Mouse (Mus musculus): ENCODE measurements around the gene Fam118a. TPM values are rescaled to one million over a fixed set of nuclear protein-coding genes. Genes with fewer than 3 reads are reported as not detected.
"Not testable (repeated sequence)": the region's sequence is repeated elsewhere in the genome, so short reads cannot be mapped to it uniquely, and the experiment has no call there.

Fam118a gene
- 1 to 10 TPM; 8.2 to 9.8 TPM for total RNA-seq (2021)
- long read RNA-seq, experiment 1, transcript Fam118a-201 (9 exons, 2,518 nt): major isoform, 15 of 17 reads
- long read RNA-seq, experiment 1, partial matches to known transcripts: 0 of 17 reads
- long read RNA-seq, experiment 1, other reads (novel, unspliced or antisense): 2 of 17 reads
- long read RNA-seq, experiment 2, transcript Fam118a-201 (9 exons, 2,518 nt): major isoform, 39 of 53 reads
- long read RNA-seq, experiment 2, partial matches to known transcripts: 1 of 53 reads
- long read RNA-seq, experiment 2, other reads (novel, unspliced or antisense): 13 of 53 reads

GRCm38 (mm10) chr15:85028648-85029047, at the start of gene Fam118a:
Fam118a (plus strand) TSS chr15:85028948.
- not testable (repeated sequence) for DNase-seq (ENCODE audit: low spot score in 2 of 2)

GRCm38 (mm10) chr15:84981609-84982313, 47.0 kb upstream of the Fam118a start:
- no peak for DNase-seq (ENCODE audit: low spot score in 2 of 2)

GRCm38 (mm10) chr15:84982888-84983287, 45.9 kb upstream of the Fam118a start:
- no peak for DNase-seq (ENCODE audit: low spot score in 2 of 2)

DNA sequence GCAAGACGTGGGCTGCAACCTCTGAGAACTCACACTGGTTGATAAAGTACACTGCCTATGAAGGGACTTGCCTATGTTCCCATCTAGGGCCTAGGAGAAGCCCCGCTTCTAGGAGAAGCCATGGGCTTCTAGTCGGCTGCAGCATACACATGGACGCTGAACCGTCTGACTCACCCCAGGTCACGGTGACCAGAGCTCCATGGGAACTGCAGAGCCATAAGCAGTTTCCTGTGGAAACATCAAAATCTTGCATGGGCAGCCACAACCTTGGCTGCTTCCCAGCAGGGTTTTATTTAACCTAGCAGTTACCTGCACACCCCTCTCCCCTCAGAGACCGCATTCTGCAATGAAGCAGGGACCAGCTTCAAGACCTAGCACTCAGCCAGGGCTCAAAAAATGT, 45.0 kb upstream of the Fam118a start:
- no peak for DNase-seq (ENCODE audit: low spot score in 2 of 2)

- no peak for DNase-seq (ENCODE audit: low spot score in 2 of 2)
Measured at GRCm38 (mm10) chr15:84985516-84986160, 43.1 kb upstream of the Fam118a start.

- DNase-seq (ENCODE audit: low spot score in 2 of 2): no peak
Measured at GRCm38 (mm10) chr15:84986171-84987019, 42.4 kb upstream of the Fam118a start.

DNA sequence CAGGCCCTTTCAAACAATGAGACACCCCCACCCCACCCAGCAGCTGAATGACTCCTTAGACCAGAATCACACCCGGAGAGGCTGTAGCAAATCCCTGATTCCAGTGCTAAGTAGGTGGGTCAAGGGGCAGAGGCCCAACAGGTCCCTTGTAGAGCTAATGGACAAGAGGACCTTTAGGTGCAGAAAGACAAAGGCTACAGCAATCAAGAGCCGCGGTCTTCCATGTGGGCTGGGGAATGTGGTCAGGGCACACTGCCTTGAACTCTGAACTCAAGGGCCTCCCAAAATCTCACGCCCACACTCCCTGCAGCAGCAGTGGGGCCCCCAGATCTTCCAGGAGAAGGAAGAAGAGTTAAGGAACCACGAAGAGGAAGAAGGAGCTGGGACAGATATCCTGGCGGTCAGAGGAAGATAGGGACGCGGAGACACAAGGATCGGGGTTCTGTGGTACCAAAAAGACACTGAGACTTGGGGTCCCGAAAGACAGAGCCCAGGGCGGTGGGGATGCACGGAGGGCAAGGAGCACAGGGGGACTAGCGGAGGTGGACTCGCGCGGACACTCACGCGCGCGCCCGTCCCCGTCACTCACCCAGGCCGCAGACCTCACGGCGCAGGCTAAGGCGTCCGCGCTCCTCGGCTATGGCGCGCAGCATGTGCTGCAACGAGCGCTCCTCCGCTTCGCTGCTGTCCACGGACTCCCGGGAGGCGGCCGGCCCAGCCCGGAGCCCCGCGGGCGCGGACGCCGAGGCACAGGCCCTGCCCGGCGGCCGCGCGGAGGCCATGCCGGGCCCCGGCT, 41.5 kb upstream of the Fam118a start:
- DNase-seq (ENCODE audit: low spot score in 2 of 2): no peak

- peak; percentile 78 to 83 for DNase-seq (ENCODE audit: low spot score in 2 of 2)
Measured at GRCm38 (mm10) chr15:84987874-84988825, 40.6 kb upstream of the Fam118a start, which contains the start of gene 5031439G07Rik. 5031439G07Rik (minus strand) TSS chr15:84988551.

DNA sequence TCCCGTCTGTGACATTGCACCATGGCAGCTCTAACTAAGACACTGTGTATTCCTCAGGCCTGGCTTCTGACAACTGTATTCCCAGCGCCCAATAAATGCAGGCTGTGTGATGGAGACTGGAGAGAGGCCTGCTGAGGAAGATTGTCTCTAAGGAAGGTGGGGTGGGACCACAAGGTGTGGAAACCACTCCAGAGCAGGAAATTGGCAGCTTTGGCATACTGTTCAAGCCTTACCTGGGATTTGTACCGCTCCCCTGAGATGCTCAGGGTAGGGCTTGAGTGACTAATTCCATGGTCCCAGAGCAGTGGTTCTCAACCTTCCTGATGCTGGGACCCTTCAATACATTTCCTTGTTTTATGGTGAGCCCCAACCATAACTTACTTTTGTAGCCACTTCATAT, 39.6 kb upstream of the Fam118a start:
- DNase-seq (ENCODE audit: low spot score in 2 of 2): no peak

- DNase-seq (ENCODE audit: low spot score in 2 of 2): no peak
Measured at GRCm38 (mm10) chr15:84989771-84990170, 39.0 kb upstream of the Fam118a start.

- DNase-seq (ENCODE audit: low spot score in 2 of 2): no peak
Measured at GRCm38 (mm10) chr15:84994498-84994897, 34.2 kb upstream of the Fam118a start.

DNA sequence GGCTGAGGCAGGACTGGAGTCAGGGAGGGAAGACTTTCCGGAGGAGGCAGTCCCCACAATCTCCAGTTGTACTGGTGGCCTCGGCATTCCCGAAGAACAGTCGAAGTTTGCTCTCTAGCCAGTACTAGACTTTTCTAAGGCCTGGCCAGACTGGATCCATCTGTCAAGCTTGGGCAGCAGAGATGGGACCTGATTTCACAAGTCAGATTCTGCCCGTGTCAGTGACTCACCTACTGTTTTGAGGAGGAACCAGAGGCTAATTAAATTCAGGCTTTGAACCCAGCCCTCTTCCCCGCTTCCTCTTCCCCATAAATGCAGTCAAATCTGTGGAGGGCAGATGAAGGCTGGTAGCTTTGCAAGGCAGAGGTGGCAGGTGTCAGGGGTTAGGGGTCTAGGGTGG, 33.7 kb upstream of the Fam118a start:
- no peak for DNase-seq (ENCODE audit: low spot score in 2 of 2)

- DNase-seq (ENCODE audit: low spot score in 2 of 2): peak; percentile 67 to 72
Measured at GRCm38 (mm10) chr15:84995967-84996366, 32.8 kb upstream of the Fam118a start.

- DNase-seq (ENCODE audit: low spot score in 2 of 2): no peak
Measured at GRCm38 (mm10) chr15:84997768-84998454, 30.8 kb upstream of the Fam118a start.

DNA sequence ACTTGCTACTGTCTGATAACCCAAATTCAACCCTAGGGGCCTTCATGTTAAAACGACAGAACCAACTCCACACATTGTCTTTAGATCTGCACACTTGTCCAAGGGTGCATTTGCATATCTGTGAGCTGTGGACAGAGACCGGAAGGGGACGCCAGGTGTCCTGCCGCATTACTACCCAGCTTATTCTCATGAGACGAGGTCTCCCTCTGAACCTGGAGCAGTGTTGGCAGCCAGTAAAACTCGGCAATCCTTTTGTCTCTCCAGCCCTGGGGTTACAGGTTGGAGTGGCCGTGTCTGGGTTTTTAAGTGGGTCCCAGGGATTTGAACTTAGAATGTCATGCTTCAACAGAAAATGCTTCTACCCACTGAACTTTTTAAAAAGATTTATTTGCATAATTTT, 28.8 kb upstream of the Fam118a start:
- DNase-seq (ENCODE audit: low spot score in 2 of 2): no peak

- peak; percentile 79 to 85 for DNase-seq (ENCODE audit: low spot score in 2 of 2)
Measured at GRCm38 (mm10) chr15:85000984-85001982, 27.5 kb upstream of the Fam118a start.

DNA sequence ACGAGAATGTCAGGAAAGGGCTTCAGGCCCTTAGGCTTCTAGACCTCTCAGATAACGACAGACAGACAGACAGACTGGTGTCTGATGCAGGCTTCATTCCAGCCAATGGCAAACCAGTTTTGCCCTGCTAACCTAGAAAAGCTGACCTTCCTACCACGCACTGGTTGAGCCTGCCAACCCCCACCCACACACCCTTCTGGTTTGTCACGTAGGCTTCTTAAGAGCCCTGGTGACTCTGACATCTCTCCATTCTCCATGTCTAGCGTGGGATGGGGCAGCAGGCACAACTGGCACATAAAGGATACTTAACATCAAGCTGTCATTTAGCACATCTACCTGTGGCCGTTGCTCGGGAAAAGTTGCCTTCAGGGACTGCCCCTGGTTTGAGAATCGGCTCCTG, 19.1 kb upstream of the Fam118a start:
- DNase-seq (ENCODE audit: low spot score in 2 of 2): no peak

Data from adrenal gland, adult 18-20 months (tissue).